Mouse (Mus musculus): ENCODE results near the gene Cltb.

The Cltb gene

GRCm38 (mm10) chr13:54596107-54596690 is 14.9 kb downstream of the Cltb start:
- in situ Hi-C loops (cut with MboI, MseI) = no loop called here

DNA sequence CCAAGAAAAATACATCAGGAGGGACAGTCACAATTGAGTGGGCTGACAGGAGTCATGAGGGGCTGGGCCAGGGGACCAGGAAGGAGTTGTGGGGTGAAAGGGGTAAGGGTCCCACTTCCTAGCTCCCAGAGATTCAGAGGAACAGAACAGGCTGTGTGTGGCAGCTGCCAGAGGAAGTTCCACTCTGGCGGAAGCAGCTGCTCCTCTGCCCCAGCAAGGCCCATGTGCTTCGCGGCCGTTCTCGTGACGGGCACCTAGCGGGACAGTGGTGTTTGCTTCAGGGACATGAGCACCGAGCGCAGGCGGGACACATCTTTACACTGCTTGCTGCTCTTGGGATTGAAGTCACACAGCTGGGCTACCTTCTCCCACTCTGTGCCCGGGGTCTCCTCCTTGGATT is 17.5 kb downstream of the Cltb start:
- in situ Hi-C loops (cut with MboI, MseI) = no loop called here

DNA sequence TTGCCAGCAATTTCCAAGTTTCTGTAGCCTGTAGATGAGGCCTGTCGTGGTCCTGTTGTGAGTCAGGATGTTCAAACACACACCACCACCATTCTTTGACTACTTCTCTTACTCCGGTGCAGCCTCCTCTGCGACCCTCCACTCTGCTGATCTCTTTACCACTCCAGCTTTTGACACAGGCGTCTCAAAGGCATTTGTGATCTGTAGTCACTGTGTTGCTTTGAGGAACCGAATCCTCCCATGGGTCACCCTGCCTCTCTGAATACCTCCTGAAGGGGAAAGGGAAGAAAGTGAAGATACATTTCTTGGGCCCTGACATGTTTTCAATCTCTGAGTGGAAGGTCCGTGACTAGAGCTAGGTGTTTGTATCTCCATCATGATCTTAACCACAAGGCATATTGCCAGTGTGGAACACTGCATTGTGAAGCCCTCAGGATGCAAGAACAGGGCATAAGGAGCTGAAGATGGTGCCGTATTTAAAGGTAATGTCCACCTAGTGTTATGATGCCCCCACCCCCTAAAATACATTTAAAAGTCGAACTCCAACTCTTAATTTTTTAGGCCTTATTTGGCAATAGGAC is 19.3 kb downstream of the Cltb start:
- in situ Hi-C loops (cut with MboI, MseI) = no loop called here

DNA sequence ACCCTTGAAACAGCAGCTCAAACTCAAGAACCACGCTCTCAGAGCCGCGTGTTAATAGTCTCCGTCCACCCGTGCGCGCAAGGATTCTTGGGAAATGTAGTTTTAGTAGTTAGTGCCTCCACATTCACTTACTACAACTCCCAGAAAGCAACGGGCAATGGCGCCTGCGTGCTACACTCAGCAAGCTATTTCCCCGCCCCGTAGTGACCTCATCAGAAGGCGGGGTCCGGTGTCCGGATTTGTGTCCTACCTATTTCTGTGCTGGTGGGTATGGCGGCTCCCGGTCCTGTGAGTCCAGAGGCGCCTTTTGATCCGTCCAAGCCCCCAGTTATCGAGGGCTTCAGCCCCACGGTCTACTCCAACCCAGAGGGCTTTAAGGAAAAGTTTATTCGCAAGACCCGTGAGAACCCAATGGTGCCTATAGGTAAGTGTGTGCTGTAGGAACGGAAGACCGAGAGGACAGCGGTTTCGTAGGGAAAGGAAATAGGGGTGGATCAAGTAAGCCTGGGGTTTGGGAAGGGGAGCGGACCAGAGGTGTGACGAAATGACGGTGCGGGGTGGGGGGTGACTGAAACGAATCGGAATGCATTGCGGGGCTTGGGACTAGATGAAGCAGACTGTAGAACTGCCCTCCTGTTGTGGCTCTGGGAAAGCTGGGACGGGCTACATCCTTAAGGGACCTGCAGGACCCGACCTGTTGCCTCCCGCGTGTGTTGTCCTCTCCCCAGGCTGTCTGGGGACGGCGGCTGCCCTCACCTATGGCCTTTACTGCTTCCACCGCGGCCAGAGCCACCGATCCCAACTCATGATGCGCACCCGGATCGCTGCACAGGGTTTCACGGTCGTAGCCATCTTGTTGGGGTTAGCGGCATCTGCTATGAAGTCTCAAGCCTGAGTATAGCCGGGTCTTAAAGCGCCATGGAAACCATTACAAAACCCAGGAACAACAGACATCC is 20.9 kb downstream of the Cltb start, which contains the start of the genes Nop16 and Higd2a:
Gene Nop16 (minus strand): TSS at position 95 of the 956 bp plus-strand sequence.
Gene Higd2a (plus strand): TSS at position 212 of the 956 bp plus-strand sequence.
- in situ Hi-C loops (cut with MboI, MseI) = no loop called here

DNA sequence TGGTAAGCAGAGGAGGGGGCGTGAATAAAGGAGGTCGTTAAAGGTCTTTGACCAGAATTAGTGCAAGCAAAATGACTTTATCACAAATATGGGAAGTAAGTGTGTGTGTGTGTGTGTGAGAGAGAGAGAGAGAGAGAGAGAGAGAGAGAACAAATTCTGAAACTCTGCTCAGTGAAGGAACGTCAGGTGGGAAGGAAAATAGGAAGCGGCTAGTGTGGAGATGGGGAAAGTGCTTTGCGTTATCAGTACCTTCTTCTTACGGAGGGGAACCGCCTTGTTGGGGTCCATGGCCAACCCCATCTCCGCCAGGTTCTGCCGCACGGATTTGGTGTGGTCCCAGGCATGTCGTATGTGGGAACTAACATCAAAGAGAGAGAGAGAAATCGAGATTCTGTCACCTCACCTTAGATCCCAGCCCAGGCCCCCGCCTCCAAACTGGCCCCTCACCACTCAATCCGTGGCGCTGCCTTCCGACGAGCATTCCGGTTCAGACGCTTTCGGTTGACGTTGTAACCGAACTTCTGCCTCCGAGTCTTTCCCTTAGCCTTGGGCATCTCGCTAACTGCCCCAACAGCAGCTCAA is 21.6 kb downstream of the Cltb start:
- in situ Hi-C loops (cut with MboI, MseI) = no loop called here

- in situ Hi-C loops (cut with MboI, MseI) = no loop called here
Measured at GRCm38 (mm10) chr13:54585831-54586230, 25.3 kb downstream of the Cltb start.

GRCm38 (mm10) chr13:54582860-54583259 is 28.3 kb downstream of the Cltb start:
- in situ Hi-C loops (cut with MboI, MseI) = no loop called here

- in situ Hi-C loops (cut with MboI, MseI) = no loop called here
Measured at GRCm38 (mm10) chr13:54582126-54582525, 29.0 kb downstream of the Cltb start.

- in situ Hi-C loops (cut with MboI, MseI) = no loop called here
Measured at GRCm38 (mm10) chr13:54581385-54581784, 29.8 kb downstream of the Cltb start.

GRCm38 (mm10) chr13:54577652-54578507 is 33.3 kb downstream of the Cltb start:
- in situ Hi-C loops (cut with MboI, MseI) = no loop called here

DNA sequence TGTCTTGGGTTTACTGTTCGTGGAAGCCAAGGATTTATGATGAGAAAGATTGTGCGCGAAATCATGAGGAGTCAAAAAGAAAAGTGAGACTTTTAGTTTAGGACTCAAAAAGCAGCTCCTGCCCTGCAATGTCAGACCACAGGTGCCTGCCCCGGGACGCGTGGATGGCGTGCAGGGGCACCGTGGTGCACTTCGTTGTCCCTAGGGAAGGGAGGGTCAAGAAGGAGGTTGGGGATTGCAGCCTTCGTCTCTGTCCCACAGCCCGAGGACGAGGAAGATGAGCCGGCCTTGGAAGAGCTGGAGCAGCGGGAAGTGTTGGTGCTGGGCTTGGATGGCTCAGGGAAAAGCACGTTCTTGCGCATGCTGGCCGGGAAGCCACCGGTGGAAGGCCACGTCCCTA is 35.7 kb downstream of the Cltb start:
- in situ Hi-C loops (cut with MboI, MseI) = no loop called here

GRCm38 (mm10) chr13:54574854-54575481 is 36.2 kb downstream of the Cltb start, which contains the start of gene Arl10:
TSS of gene Arl10 (plus strand) at chr13:54575015.
- in situ Hi-C loops (cut with MboI, MseI) = no loop called here

DNA sequence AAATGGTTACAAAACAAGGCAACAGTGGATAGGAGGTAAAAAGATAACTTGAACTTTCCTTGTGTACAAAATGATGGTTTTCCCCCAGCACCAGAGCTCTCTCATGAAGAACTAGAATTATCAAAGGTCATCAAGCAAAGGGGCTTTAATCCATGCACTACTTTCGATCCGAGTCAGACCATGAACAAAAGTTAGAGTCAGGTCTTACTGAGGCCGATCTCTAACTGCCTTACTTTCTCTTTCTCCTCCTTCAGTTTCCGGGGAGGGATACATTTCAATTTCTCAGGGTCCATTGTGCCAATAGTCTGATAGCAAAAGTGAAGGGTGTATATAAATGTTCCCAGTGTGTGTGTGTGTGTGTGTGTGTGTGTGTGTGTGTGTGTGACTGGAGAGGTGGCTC is 38.5 kb downstream of the Cltb start:
- in situ Hi-C loops (cut with MboI, MseI) = no loop called here

DNA sequence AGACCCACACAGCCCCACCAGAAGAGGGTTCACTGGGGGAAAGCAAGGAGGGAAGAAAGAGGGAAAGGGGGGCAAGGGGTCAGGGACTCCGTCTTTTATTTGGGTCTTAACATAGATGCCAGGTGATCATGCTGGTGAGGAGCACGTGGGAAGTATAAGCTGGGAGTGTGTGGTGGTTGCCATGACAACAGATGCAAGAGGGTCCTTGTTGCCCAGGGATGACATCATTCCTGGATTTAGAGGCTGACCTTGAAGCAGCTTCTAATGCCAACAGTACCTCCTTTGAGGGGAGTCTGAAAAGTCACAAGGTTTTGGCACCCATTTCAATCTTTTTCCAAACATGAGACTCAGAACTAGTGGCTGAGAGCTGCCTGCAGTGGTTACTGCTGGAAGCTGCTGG is 39.5 kb downstream of the Cltb start:
- in situ Hi-C loops (cut with MboI, MseI) = no loop called here

- in situ Hi-C loops (cut with MboI, MseI) = no loop called here
Measured at GRCm38 (mm10) chr13:54570736-54571135, 40.4 kb downstream of the Cltb start.

DNA sequence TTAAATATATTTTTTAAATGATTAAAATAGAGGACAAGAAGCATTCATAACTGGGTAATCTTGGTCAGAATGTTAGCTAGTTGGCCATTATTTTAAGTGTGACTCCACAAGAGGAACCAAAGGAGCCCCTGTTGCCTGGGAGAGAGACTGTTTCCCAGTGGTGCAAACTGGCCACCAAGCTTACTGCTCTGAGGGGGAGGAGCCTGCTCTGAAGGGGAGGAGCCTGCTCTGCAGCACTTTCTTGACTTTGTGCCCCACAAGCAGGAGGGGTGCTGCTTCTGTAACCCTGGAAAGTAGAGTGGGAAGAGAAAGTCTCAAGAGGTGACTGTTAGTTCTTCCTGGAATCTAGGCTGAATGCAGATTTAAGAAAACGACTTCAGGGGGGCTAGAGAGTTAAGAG is 41.9 kb downstream of the Cltb start:
- in situ Hi-C loops (cut with MboI, MseI) = loop anchor here (10.0 kb wide), 1 partner anchor 1184 kb away; no protein-coding TSS in a partner anchor

DNA sequence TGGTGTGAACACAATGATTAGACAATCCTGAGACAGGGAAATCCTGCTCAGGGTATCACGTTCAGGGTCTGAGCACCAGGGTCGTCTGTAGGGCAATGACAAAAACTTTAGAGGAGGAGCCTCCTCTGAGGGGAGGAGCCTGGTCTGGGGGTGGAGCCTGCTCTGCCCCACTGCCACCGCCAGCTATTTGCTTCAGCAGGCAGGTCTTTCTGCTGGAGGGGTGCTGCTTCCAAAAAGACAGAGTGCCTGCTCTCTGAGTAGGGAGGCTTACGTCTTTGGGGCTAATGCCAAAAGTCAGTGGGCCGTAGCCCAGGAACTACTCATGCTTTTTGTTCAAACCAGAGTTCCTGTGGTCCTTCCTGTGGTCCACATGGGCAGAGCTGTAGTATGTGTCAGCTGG is 42.8 kb downstream of the Cltb start:
- in situ Hi-C loops (cut with MboI, MseI) = loop anchor here (10.0 kb wide), 1 partner anchor 1184 kb away; no protein-coding TSS in a partner anchor

GRCm38 (mm10) chr13:54565594-54566345 is 45.4 kb downstream of the Cltb start:
- in situ Hi-C loops (cut with MboI, MseI) = loop anchor here (10.0 kb wide), 1 partner anchor 1181 kb away; no protein-coding TSS in a partner anchor

DNA sequence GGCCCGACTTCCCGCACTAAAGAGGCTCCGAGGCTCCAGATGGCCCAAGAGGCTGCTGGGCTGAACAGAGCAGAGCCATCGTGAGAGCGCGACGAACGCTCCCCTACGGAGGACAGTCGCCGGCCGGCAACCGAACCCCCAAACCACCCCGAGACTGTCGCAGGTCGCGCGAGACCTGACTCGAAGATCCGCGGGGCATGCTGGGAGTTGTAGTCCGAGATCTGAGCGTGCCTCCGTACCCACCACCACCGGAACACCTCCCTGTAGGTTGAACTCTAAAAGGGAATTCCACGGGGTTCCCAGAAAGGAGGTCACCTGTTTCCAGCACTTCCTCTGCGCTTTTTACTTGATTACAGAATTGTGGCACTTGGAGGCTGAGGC is 46.0 kb downstream of the Cltb start, which contains the start of gene 4833439L19Rik:
Gene 4833439L19Rik (minus strand): TSS at position 235 of the 381 bp plus-strand sequence.
- in situ Hi-C loops (cut with MboI, MseI) = loop anchor here (10.0 kb wide), 1 partner anchor 1180 kb away; no protein-coding TSS in a partner anchor
